Mouse (Mus musculus) hindbrain, embryonic 11.5 days (tissue): ENCODE data around the gene Fstl5. TPM values are rescaled to one million over a fixed set of nuclear protein-coding genes. Genes with fewer than 3 reads are reported as not detected.
"Not testable (repeated sequence)": the region's sequence is repeated elsewhere in the genome, so short reads cannot be mapped to it uniquely, and the experiment has no call there.

Source experiments
- ATAC-seq: fragments of 200-750 bp; cut with Nextera tagmentation; 2 replicates; pipeline ENCODE4 v1.8.0; 2017; ENCODE audit warnings: mild to moderate bottlenecking, moderate TSS enrichment, moderate library complexity; ENCODE audit not compliant: low FRiP score
- DNase-seq: peaks from one replicate; pipeline ENCODE4 v3.0.0-alpha.2; 2015; ENCODE audit warnings: low spot score
- H3K27ac ChIP-seq: fragments of 300-500 bp; sonication (generic); 2 replicates; pipeline ENCODE4 v1.5.1; 2014; ENCODE audit warnings: mild to moderate bottlenecking, low read depth, low read length
- H3K27me3 ChIP-seq: fragments of 300-500 bp; sonication (generic); 2 replicates; pipeline ENCODE4 v1.6.1; 2014; ENCODE audit warnings: mild to moderate bottlenecking, low read length, moderate library complexity, mixed read lengths; ENCODE audit not compliant: control insufficient read depth, insufficient read depth
- H3K36me3 ChIP-seq: fragments of 300-500 bp; sonication (generic); 2 replicates; pipeline ENCODE4 v1.6.1; 2014; ENCODE audit warnings: mild to moderate bottlenecking, low read length, moderate library complexity, mixed read lengths; ENCODE audit not compliant: control insufficient read depth, insufficient read depth
- H3K4me1 ChIP-seq: fragments of 300-500 bp; sonication (generic); replicated peaks from 2 replicates; pipeline ENCODE4 v1.6.1; 2014; ENCODE audit warnings: low read length, mixed read lengths; ENCODE audit not compliant: control insufficient read depth, insufficient read depth
- H3K4me2 ChIP-seq: fragments of 300-500 bp; sonication (generic); replicated peaks from 2 replicates; pipeline ENCODE4 v1.6.1; 2014; ENCODE audit warnings: mild to moderate bottlenecking, low read depth, low read length
- H3K4me3 ChIP-seq: fragments of 300-500 bp; sonication (generic); 2 replicates; pipeline ENCODE4 v1.5.1; 2014; ENCODE audit warnings: low read depth, low read length
- H3K9ac ChIP-seq: fragments of 300-500 bp; sonication (generic); 2 replicates; pipeline ENCODE4 v1.6.1; 2014; ENCODE audit warnings: low read depth, low read length
- H3K9me3 ChIP-seq: fragments of 300-500 bp; sonication (generic); 2 replicates; pipeline ENCODE4 v1.6.1; 2016; ENCODE audit warnings: low read length; ENCODE audit not compliant: control insufficient read depth
- WGBS: fragments of 180-500 bp; shearing (Covaris S2); extraction: QIAGEN DNeasy Blood & Tissue Kit; methylation state at CpG from one replicate; pipeline ENCODE4 v1.1.7; 2014; 5-methylcytosine and 5-hydroxymethylcytosine counted together
- polyA plus RNA-seq: library from polyadenylated mRNA; unstranded; fragments of >200 nt; fragmentation: Nextera tagmentation; extraction: Ambion mirVana; gene quantifications from 2 replicates; pipeline ENCODE4 v1.2.1, GENCODE M21; 2014

The Fstl5 gene
- polyA plus RNA-seq, 1 experiment from 2014 or later: 12.6 TPM

- Histone ChIP-seq H3K36me3 (no peaks in the 10 kb centered on the region), H3K27ac (no peak overlapping the region), H3K4me1 (no peaks in the 10 kb centered on the region), H3K4me3 (no peak overlapping the region), H3K4me2 (no peak overlapping the region), H3K9ac (no peak overlapping the region), H3K9me3 (no peaks in the 10 kb centered on the region), H3K27me3 (no peaks in the 10 kb centered on the region)
- no peak for ATAC-seq
- 92% methylated on average over 4 of the region's 4 CpGs for WGBS
- DNase-seq: no peak
These were observed 295.8 kb downstream of the Fstl5 start for GRCm38 (mm10) chr3:76369910-76370309.

DNA sequence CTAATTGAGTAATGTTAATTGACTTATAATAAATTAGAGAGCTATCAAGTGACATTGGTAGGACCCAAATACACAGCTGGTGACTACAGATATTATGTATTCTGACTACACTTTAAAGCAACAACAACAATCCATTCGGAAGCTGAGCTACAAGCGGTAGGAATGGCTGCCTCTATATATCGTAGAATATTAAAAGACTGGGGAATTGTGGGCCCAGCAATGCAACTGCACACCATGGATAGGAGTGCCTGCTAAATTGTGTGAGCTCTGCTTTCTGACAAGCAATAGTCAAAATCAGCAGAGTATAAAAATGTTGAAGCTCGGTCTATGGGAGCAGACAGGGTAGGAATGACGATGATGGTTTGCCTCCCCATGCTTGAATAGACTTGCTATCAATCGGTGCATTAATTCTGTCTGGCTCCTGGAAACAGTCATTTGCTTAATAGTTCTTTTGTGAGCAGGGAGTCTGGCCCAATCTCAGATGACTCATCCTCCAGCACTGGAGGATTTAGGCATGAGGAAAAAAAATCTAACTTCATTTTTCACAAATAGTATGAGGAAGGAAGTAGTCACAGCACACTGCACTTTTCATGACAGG is 354.8 kb downstream of the Fstl5 start:
- no peak overlapping the region for H3K27ac ChIP-seq
- no peak for DNase-seq
- H3K4me3 ChIP-seq: no peak overlapping the region
- no peaks in the 10 kb centered on the region for H3K4me1 ChIP-seq
- no peaks in the 10 kb centered on the region for H3K27me3 ChIP-seq
- WGBS: 79% methylated on average over 6 of the region's 6 CpGs
- H3K36me3 ChIP-seq: no peaks in the 10 kb centered on the region
- ATAC-seq: peak; percentile 41
- no peaks in the 10 kb centered on the region for H3K9me3 ChIP-seq
- no peak overlapping the region for H3K4me2 ChIP-seq
- H3K9ac ChIP-seq: no peak overlapping the region

DNA sequence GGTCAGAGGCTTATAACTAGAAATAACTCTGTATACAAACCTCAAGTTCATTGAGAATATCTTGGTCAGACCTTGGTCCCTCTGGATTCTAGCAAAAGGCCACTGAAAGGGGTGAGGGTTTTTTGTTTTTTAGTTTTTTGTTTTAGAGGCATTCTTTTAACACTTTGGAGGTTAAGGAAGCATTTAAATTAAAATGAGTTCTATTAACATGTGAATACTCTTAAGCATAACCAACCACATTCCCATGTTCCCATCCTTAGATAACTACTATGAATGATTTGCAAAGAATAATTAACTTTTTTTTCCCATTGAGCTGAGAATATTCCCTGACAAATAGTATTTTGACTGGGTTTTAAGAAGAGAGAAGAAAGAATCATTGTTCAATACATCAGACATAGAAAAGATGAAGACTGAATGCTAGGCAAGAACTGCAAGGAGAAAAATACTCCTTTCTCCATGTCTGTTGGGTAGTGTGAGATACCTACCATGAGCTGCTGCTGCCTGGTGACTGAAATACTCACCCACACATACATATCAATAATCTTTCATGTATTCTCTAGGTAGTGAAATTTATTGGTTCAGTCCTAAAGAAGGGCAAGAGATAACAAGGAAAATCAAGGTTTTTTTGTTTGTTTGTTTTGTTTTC is 393.3 kb downstream of the Fstl5 start:
- no peaks in the 10 kb centered on the region for H3K4me1 ChIP-seq
- no peak overlapping the region for H3K4me3 ChIP-seq
- no peaks in the 10 kb centered on the region for H3K9me3 ChIP-seq
- ATAC-seq (peak; percentile 52; the same call in 1 of the 2 replicates), DNase-seq (no peak)
- H3K27ac ChIP-seq: no peak overlapping the region
- H3K9ac ChIP-seq: no peak overlapping the region
- H3K36me3 ChIP-seq: no peaks in the 10 kb centered on the region
- H3K4me2 ChIP-seq: no peak overlapping the region
- no peaks in the 10 kb centered on the region for H3K27me3 ChIP-seq

DNA sequence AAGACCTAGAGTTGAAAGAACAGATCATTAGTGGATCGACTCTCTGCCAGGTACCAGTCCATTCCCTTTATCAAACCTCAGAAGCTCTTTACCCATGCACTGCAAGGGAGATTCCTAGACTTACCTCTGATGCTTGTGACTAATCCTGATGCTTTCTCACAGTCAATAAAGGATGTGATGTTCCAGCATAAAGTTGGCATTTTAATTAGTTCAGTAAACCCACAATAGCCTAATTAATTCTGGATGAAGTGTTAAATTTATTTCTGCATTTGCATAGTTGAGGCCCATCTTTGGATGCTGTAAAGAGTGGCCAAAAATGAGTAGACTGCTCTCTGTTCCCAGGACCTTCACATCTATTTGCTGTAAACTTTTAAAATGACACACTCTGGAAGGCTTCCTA is 394.1 kb downstream of the Fstl5 start:
- no peaks in the 10 kb centered on the region for H3K27me3 ChIP-seq
- H3K9me3 ChIP-seq: no peaks in the 10 kb centered on the region
- H3K4me3 ChIP-seq: no peak overlapping the region
- H3K27ac ChIP-seq: no peak overlapping the region
- H3K4me2 ChIP-seq: no peak overlapping the region
- ATAC-seq (peak; percentile 51), DNase-seq (no peak)
- H3K9ac ChIP-seq: no peak overlapping the region
- H3K36me3 ChIP-seq: no peaks in the 10 kb centered on the region
- 79% methylated on average over 1 of the region's 1 CpGs for WGBS
- no peaks in the 10 kb centered on the region for H3K4me1 ChIP-seq

DNA sequence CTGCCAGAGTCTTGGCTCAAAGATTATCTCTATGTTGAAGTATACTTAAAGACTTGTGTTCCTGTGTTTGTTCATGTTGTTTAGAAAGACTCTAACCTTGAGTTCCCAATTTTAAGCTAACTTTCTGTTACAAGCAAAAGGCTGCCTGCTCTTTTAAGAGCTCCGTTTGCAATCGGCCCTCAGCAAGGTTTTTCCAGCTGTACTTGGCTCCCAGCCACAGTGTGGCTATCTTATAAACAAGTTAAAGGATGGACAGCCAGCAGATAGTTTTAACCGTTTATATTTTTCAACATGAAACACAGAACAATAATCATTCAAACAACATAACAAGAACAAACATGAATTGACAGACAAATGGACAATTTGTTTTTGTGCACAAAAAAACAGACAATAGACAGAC is 433.8 kb downstream of the Fstl5 start:
- WGBS: 89% methylated on average over 3 of the region's 3 CpGs
- not testable (repeated sequence) for DNase-seq, H3K27ac ChIP-seq, ATAC-seq, H3K27me3 ChIP-seq, H3K9ac ChIP-seq, H3K36me3 ChIP-seq, H3K9me3 ChIP-seq, H3K4me3 ChIP-seq, H3K4me1 ChIP-seq, H3K4me2 ChIP-seq

GRCm38 (mm10) chr3:76508811-76509210 is 434.7 kb downstream of the Fstl5 start:
- Histone ChIP-seq H3K27ac (no peak overlapping the region), H3K36me3 (no peaks in the 10 kb centered on the region), H3K4me1 (no peaks in the 10 kb centered on the region), H3K4me3 (no peak overlapping the region), H3K4me2 (no peak overlapping the region), H3K9ac (no peak overlapping the region), H3K9me3 (no peaks in the 10 kb centered on the region), H3K27me3 (no peaks in the 10 kb centered on the region)
- no peak for DNase-seq
- ATAC-seq: no peak
- WGBS: 93% methylated on average over 14 of the region's 14 CpGs

GRCm38 (mm10) chr3:76567346-76567745 is 493.3 kb downstream of the Fstl5 start:
- Histone ChIP-seq H3K4me3 (no peak overlapping the region), H3K36me3 (no peaks in the 10 kb centered on the region), H3K9ac (no peak overlapping the region), H3K9me3 (no peaks in the 10 kb centered on the region), H3K4me1 (no peaks in the 10 kb centered on the region), H3K27ac (no peak overlapping the region), H3K27me3 (no peaks in the 10 kb centered on the region), H3K4me2 (no peak overlapping the region)
- no peak for DNase-seq
- no peak for ATAC-seq

GRCm38 (mm10) chr3:76572478-76572877 is 498.4 kb downstream of the Fstl5 start:
- Histone ChIP-seq H3K4me2 (no peak overlapping the region), H3K4me1 (no peaks in the 10 kb centered on the region), H3K9ac (no peak overlapping the region), H3K9me3 (no peaks in the 10 kb centered on the region), H3K27me3 (no peaks in the 10 kb centered on the region), H3K4me3 (no peak overlapping the region), H3K27ac (no peak overlapping the region), H3K36me3 (no peaks in the 10 kb centered on the region)
- no peak for DNase-seq
- 74% methylated on average over 3 of the region's 3 CpGs for WGBS
- ATAC-seq: peak; percentile 47

- H3K4me3 ChIP-seq: no peak overlapping the region
- ATAC-seq (peak; percentile 70), DNase-seq (no peak)
- H3K27ac ChIP-seq: no peak overlapping the region
- 61% methylated on average over 3 of the region's 3 CpGs for WGBS
- H3K27me3 ChIP-seq: no peaks in the 10 kb centered on the region
- H3K9ac ChIP-seq: no peak overlapping the region
- no peaks in the 10 kb centered on the region for H3K4me1 ChIP-seq
- H3K36me3 ChIP-seq: no peaks in the 10 kb centered on the region
- no peaks in the 10 kb centered on the region for H3K9me3 ChIP-seq
- no peak overlapping the region for H3K4me2 ChIP-seq
These were observed 499.0 kb downstream of the Fstl5 start for GRCm38 (mm10) chr3:76572920-76573541.
